Mouse (Mus musculus) layer of hippocampus, adult 18-20 months (tissue): ENCODE measurements at regions not wholly inside any gene's neighbourhood (a gene's known extent, or its start where the extent isn't known, plus 50 kb on each side); places are given as distances from the start of the nearest gene placed in this dataset.
A peak's percentile ranks its signal among the peaks of the same experiment; 100 is the strongest.

ENCODE experiments used
- DNase-seq, 2 experiments: peaks; one replicate each; pipeline ENCODE4 v3.0.0; 2022; ENCODE audit warnings: low spot score in 2 of 2

GRCm38 (mm10) chr8:26672486-26673395 is 304.4 kb upstream of the Zfp703 start:
- DNase-seq = no peak

- DNase-seq = peak in 1 of 2 experiments; percentile 11
Measured at GRCm38 (mm10) chr8:26677584-26678138, 299.5 kb upstream of the Zfp703 start.

- peak; percentile 84 to 94 for DNase-seq
Measured at GRCm38 (mm10) chr8:26680891-26681381, 296.2 kb upstream of the Zfp703 start.

- peak; percentile 11 to 30 for DNase-seq
Measured at GRCm38 (mm10) chr8:26687146-26687545, 290.0 kb upstream of the Zfp703 start.

GRCm38 (mm10) chr8:26688035-26688434 is 289.1 kb upstream of the Zfp703 start:
- DNase-seq = no peak

GRCm38 (mm10) chr8:26688745-26689478 is 288.2 kb upstream of the Zfp703 start:
- no peak for DNase-seq

GRCm38 (mm10) chr8:26689479-26690177 is 287.5 kb upstream of the Zfp703 start:
- no peak for DNase-seq

- no peak for DNase-seq
Measured at GRCm38 (mm10) chr8:26690178-26690735, 286.9 kb upstream of the Zfp703 start.

- DNase-seq = no peak
Measured at GRCm38 (mm10) chr8:26697579-26698084, 279.5 kb upstream of the Zfp703 start.

- no peak for DNase-seq
Measured at GRCm38 (mm10) chr8:26698580-26698979, 278.5 kb upstream of the Zfp703 start.

GRCm38 (mm10) chr8:26706048-26706767 is 270.9 kb upstream of the Zfp703 start:
- no peak for DNase-seq

- DNase-seq = no peak
Measured at GRCm38 (mm10) chr8:26706768-26707156, 270.4 kb upstream of the Zfp703 start.

- DNase-seq = no peak
Measured at GRCm38 (mm10) chr8:26713836-26714235, 263.3 kb upstream of the Zfp703 start.

- no peak for DNase-seq
Measured at GRCm38 (mm10) chr8:26714714-26715113, 262.4 kb upstream of the Zfp703 start.

- no peak for DNase-seq
Measured at GRCm38 (mm10) chr8:26718409-26719355, 258.4 kb upstream of the Zfp703 start.

GRCm38 (mm10) chr8:26722766-26723165 is 254.4 kb upstream of the Zfp703 start:
- peak; percentile 17 to 77 for DNase-seq

- DNase-seq = no peak
Measured at GRCm38 (mm10) chr8:26724628-26725027, 252.5 kb upstream of the Zfp703 start.

GRCm38 (mm10) chr8:26725521-26725920 is 251.6 kb upstream of the Zfp703 start:
- no peak for DNase-seq

- DNase-seq = no peak
Measured at GRCm38 (mm10) chr8:26729351-26729750, 247.8 kb upstream of the Zfp703 start.
